Mouse (Mus musculus) C2C12 (cell line): ENCODE measurements at regions not wholly inside any gene's neighbourhood (a gene's known extent, or its start where the extent isn't known, plus 50 kb on each side); places are given as distances from the start of the nearest gene placed in this dataset.

Experiments used
- CTCF ChIP-seq: IDR thresholded peaks from one replicate; pipeline ENCODE4 v1.5.1; 2011; ENCODE audit not compliant: control insufficient read depth, insufficient read depth, insufficient read length
- MAX ChIP-seq: IDR thresholded peaks from one replicate; pipeline ENCODE4 v1.6.1; 2011; ENCODE audit warnings: mild to moderate bottlenecking, control low read depth
- MYOD1 ChIP-seq: IDR thresholded peaks from one replicate; pipeline ENCODE4 v1.6.1; 2011; ENCODE audit warnings: low read depth; ENCODE audit not compliant: control insufficient read depth, insufficient read length
- MYOG ChIP-seq: IDR thresholded peaks from one replicate; pipeline ENCODE4 v1.6.1; 2011; ENCODE audit not compliant: control insufficient read depth, insufficient read length; ENCODE audit errors: extremely low read depth

DNA sequence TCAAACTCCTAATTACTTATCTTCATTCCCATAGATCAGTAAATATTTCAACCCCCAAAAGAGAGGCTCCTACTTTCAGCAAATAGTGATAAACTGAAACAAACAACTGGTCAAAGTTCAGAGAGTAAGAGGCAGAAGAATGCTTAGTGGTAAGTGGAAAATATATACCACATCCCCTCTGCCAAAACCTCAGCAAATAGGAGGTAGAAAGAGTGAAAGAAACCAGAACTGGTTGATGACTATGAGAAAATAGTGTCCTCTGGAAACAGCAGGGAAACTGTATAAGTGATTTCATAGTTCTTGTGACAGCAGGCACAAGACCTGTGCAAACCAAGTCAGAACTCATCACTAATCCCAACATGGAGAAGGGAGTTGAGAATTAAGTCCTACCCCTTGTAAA is 980.8 kb upstream of the Cited2 start:
- TF ChIP-seq CTCF (no peak), MYOG (no peak), MYOD1 (no peak), MAX (no peak)
